Mouse (Mus musculus): ENCODE data around the gene Csad.

DNA sequence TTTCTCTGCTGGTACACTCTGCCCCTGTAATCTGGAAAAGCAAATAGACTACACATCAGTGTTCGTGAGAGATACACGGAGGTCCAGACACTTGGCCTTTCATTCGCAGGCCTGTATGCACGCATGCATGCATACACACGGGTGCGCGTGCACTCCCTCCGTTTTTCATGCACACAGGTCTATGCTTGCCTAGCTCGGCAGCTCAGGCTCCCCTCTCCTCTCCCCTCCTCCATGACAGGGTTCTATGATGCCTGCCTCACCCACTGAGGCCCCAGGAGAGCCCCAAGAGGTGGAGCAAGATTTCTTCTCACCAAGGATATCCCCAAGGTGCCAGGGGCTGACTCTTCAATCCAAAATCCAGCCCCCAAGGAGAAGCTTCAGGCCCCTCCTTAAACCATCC lies 45.4 kb upstream of the Csad start:
- TF ChIP-seq CTCF (IDR thresholded peaks at IDR 0.05; ENCODE audit: extremely low read depth, insufficient read depth, insufficient read length, insufficient replicate concordance) = no peak
- TF ChIP-seq POLR2A (IDR thresholded peaks at IDR 0.05; ENCODE audit: low read depth, low read length) = no peak

All from spleen, adult 2 months (tissue).